Mouse (Mus musculus) left cerebral cortex, adult 6 months (tissue): Measurements from ENCODE around the gene Fbxo45. TPM values are rescaled to one million over a fixed set of nuclear protein-coding genes. Genes with fewer than 3 reads are reported as not detected.

Experiments used
- long read RNA-seq, 2 experiments: library from polyadenylated mRNA; unstranded; transcript quantifications; one replicate each; pipeline ENCODE4 v2.0.0; 2019 to 2020
- polyA plus RNA-seq: library from polyadenylated mRNA; unstranded; fragments of <200 nt; fragmentation: Nextera tagmentation; gene quantifications from 2 replicates; pipeline ENCODE4 v1.2.3, GENCODE M21; 2021

Gene Fbxo45
- polyA plus RNA-seq = 4.2 and 5.7 TPM in 2 replicates
- long read RNA-seq, experiment 1, full-length matches to known transcripts = 1 of 20 reads
- long read RNA-seq, experiment 1, partial matches to known transcripts = 8 of 20 reads
- long read RNA-seq, experiment 1, other reads (novel, unspliced or antisense) = 11 of 20 reads
- long read RNA-seq, experiment 2, full-length matches to known transcripts = 2 of 16 reads
- long read RNA-seq, experiment 2, partial matches to known transcripts = 0 of 16 reads
- long read RNA-seq, experiment 2, other reads (novel, unspliced or antisense) = 14 of 16 reads

GRCm38 (mm10) chr16:32246952-32247370, at the start of gene Fbxo45, which contains the start of gene Wdr53:
Gene Fbxo45, minus strand, starts transcription at chr16:32247158.
Gene Wdr53, plus strand, starts transcription at chr16:32247227.

DNA sequence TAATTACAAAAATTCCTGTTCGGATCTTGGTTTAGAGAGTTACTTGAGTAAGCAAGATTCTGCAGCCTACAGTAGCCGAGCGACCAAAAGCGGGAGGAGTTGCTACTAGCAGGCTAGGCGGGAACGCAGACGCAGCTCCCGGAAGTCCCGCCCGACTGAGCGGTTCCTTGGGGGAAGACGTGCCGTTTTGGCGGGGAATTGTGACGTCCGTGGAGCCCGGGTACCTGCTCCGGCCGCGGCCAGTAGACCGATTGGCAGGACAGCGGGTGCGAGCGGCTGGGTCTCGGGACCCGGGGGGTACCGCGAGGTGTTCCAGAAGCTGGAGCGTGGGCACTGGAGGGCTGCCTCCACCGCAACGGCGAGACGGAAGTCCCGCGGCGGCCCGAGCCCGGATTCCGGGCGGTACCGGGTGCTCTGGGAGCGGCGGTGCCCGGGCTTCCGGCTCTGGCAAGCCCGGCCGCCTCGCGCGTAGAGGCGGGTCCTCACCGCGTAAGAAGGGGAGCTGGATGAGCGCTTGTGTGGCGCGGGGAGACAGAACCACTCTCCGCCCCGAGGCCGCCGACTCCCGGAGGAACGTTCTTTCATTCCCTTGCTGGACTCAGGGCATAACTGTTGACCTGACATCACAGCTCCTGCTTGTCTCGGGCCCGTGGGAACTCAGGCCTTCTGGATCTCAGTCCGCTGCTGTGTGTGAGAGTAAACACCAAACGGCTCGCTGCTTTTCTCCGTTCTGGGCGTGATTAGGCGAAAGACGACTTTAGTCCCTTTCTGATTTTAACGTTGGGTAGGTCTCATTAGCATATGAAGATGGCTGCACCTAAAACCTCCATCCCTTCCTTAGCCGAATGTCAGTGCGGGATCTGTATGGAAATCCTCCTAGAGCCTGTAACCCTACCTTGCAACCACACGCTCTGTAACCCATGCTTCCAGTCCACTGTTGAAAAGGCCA, 30.6 kb upstream of the Fbxo45 start, which contains the start of gene Rnf168:
TSS of gene Rnf168 (plus strand) at position 152 of the 949 bp plus-strand sequence.

DNA sequence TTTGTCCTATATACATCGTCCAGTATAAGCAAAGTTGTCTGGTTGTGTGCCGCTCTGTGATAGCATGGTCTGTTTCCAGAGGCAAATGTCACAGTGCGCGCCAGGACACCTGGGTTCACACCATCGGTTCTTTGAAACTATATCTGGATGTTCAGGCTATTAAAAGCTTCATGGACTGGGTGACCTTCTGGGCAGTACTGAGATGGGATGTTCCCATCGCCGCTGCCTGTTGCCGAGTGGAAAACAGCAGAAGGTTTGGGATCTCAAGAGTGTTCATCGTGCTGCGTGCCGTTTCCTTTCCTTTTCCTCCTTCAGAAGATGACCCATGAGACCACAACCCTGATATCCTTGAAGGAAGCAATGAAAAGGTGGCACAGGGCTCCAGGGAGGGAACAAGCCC, 24.3 kb upstream of the Fbxo45 start, which contains the start of gene Smco1:
TSS of gene Smco1 (plus strand) at position 178 of the 400 bp plus-strand sequence.

Other genes starting within 250 kb of the Fbxo45 start
- 6.6 TPM in 2 replicates for gene Senp5, start 243.9 kb downstream of the Fbxo45 start, polyA plus RNA-seq
- 11.1 and 11.7 TPM in 2 replicates for gene Pak2, start 167.8 kb downstream of the Fbxo45 start, polyA plus RNA-seq
- 43.9 and 45.4 TPM in 2 replicates for gene Pigx, start 147.4 kb downstream of the Fbxo45 start, polyA plus RNA-seq
- gene Cep19, start 147.4 kb downstream of the Fbxo45 start, polyA plus RNA-seq = 122 and 129 TPM in 2 replicates
- gene Nrros, start 81.6 kb downstream of the Fbxo45 start, polyA plus RNA-seq = 4.1 and 5.8 TPM in 2 replicates
- gene Bex6, start 67.3 kb downstream of the Fbxo45 start, polyA plus RNA-seq = not detected in 2 replicates
- 15.4 and 15.9 TPM in 2 replicates for gene Wdr53, start 69 bp upstream of the Fbxo45 start, polyA plus RNA-seq
- not detected in 2 replicates for gene Smco1, start 24.3 kb upstream of the Fbxo45 start, polyA plus RNA-seq
- 21.3 and 29.2 TPM in 2 replicates for gene Rnf168, start 30.3 kb upstream of the Fbxo45 start, polyA plus RNA-seq
- gene Ubxn7, start 85.1 kb upstream of the Fbxo45 start, polyA plus RNA-seq = 7.8 and 9.1 TPM in 2 replicates
- gene Tm4sf19, start 153.3 kb upstream of the Fbxo45 start, polyA plus RNA-seq = not detected in 2 replicates
- 40.7 and 43.1 TPM in 2 replicates for gene Tctex1d2, start 172.5 kb upstream of the Fbxo45 start, polyA plus RNA-seq
- 13.5 and 14.5 TPM in 2 replicates for gene Pcyt1a, start 183.8 kb upstream of the Fbxo45 start, polyA plus RNA-seq
- not detected in 2 replicates for gene Slc51a, start 240.7 kb upstream of the Fbxo45 start, polyA plus RNA-seq
- not detected in 2 replicates for gene Zdhhc19, start 249.1 kb upstream of the Fbxo45 start, polyA plus RNA-seq